Mouse (Mus musculus): ENCODE measurements around the gene Gnl2.
A peak's percentile ranks its signal among the peaks of the same experiment; 100 is the strongest.

Gnl2 gene

DNA sequence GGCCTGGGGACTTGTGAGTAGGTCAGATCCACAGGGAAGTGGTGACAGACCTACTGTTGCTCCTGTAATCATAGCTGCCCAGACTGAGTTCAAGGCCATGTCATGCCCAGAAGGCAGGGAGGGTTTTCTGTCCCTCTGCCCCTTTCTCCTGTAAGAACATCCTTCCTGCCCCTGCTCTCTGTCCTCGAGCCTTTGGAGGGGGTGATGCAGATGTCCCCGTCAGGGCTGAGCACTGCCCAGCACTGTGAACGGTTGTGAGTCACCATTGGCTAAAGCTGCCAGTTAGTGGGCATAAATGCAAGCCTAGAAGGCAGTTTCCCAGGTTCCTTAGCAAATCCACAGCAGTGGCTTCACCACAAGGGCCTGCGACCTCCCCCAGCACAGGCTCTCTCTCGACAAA is 76.6 kb downstream of the Gnl2 start:
- DNase-seq, result no peak

GRCm38 (mm10) chr4:125096066-125096465 is 79.7 kb downstream of the Gnl2 start:
- DNase-seq, result no peak

- no peak for DNase-seq
Observed at GRCm38 (mm10) chr4:125097412-125097811, 81.0 kb downstream of the Gnl2 start.

DNA sequence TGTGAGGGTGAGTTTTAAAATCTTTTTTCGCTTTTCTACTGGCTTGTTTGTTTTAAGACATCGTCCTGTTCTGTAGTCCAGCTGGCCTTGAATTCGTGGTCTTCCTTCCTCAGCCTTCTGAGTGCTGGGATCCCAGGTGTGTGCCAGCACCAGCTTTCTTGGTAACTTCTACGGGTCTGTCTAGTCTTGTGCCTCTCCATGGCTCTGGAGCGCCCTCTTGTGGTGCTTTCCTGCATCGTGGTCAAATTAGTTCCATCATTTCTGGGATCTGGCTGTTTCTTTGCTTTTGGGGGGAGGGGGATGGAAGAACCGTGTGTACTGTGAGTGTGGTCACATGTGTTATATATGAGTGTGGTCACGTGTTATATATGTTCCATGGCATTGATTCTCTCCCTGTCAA is 83.1 kb downstream of the Gnl2 start:
- peak; percentile 56 to 84 for DNase-seq

DNA sequence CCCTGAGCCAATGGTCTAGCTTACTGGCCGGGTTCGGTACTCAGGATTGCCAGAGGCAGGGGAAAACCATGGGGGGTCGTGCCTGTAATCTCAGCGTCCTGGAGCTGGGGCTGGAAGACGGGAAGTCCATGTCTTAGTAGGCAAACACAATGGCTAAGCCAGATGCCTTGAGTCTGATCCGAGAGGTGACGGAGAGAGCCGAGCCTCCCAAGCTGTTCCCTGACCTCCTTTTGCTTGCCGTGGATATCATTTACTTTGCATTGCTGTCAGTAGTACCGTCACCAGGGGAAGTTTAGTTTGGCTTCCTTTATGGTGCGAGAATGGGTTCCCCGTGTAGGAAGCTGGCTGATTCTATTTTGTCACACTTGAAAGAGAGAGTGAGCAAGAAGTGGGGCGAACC is 84.9 kb downstream of the Gnl2 start:
- DNase-seq, result no peak
